Mouse (Mus musculus) lung, embryonic 14.5 days (tissue): ENCODE results near the gene Zcchc2. TPM values are rescaled to one million over a fixed set of nuclear protein-coding genes. Genes with fewer than 3 reads are reported as not detected.

Experiments used
- ATAC-seq: fragments of 200-750 bp; cut with Nextera tagmentation; 2 replicates; pipeline ENCODE4 v1.8.0; 2017; ENCODE audit warnings: mild to moderate bottlenecking, moderate TSS enrichment, moderate library complexity; ENCODE audit not compliant: insufficient read depth
- DNase-seq: peaks from one replicate; pipeline ENCODE4 v3.0.0-alpha.2; 2015
- H3K27ac ChIP-seq: fragments of 300-500 bp; sonication (generic); 2 replicates; pipeline ENCODE4 v1.5.1; 2014; ENCODE audit warnings: low read depth, mild to moderate bottlenecking, moderate library complexity
- H3K27me3 ChIP-seq: fragments of 300-500 bp; sonication (generic); 2 replicates; pipeline ENCODE4 v1.6.1; 2014; ENCODE audit warnings: low read length, control low read depth; ENCODE audit not compliant: insufficient read depth
- H3K36me3 ChIP-seq: fragments of 300-500 bp; sonication (generic); 2 replicates; pipeline ENCODE4 v1.6.1; 2014; ENCODE audit warnings: control low read depth; ENCODE audit not compliant: insufficient read depth
- H3K4me1 ChIP-seq: fragments of 300-500 bp; sonication (generic); 2 replicates; pipeline ENCODE4 v1.6.1; 2014; ENCODE audit warnings: antibody characterized with exemption, control low read depth; ENCODE audit not compliant: insufficient read depth
- H3K4me2 ChIP-seq: fragments of 300-500 bp; sonication (generic); 2 replicates; pipeline ENCODE4 v1.6.1; 2014; ENCODE audit warnings: mild to moderate bottlenecking
- H3K4me3 ChIP-seq: fragments of 300-500 bp; sonication (generic); 2 replicates; pipeline ENCODE4 v1.5.1; 2014; ENCODE audit warnings: low read depth, low read length
- H3K9ac ChIP-seq: fragments of 300-500 bp; sonication (generic); 2 replicates; pipeline ENCODE4 v1.6.1; 2014
- H3K9me3 ChIP-seq: fragments of 300-500 bp; sonication (generic); 2 replicates; pipeline ENCODE4 v1.6.1; 2016; ENCODE audit warnings: low read depth, low read length, control low read depth
- CTCF ChIP-seq: IDR thresholded peaks from 2 replicates; pipeline ENCODE4 v1.5.1; 2016; ENCODE audit warnings: antibody characterized with exemption, low read depth
- WGBS: fragments of 180-500 bp; shearing (Covaris S2); extraction: QIAGEN DNeasy Blood & Tissue Kit; methylation state at CpG from one replicate; pipeline ENCODE4 v1.1.7; 2014; 5-methylcytosine and 5-hydroxymethylcytosine counted together
- polyA plus RNA-seq: library from polyadenylated mRNA; unstranded; fragments of >200 nt; fragmentation: Nextera tagmentation; extraction: Ambion mirVana; gene quantifications from 2 replicates; pipeline ENCODE4 v1.2.1, GENCODE M21; 2014

Gene Zcchc2
- polyA plus RNA-seq, 1 experiment from 2014 or later: 3.2 TPM

GRCm38 (mm10) chr1:105974023-105974422 is 16.2 kb upstream of the Zcchc2 start:
- H3K27me3 ChIP-seq: no peaks in the 10 kb centered on the region
- no peaks in the 10 kb centered on the region for H3K4me1 ChIP-seq
- DNase-seq (no peak), ATAC-seq (no peak)
- no peak overlapping the region for H3K27ac ChIP-seq
- no peak overlapping the region for H3K4me3 ChIP-seq
- no peaks in the 10 kb centered on the region for H3K9me3 ChIP-seq
- H3K36me3 ChIP-seq: no peaks in the 10 kb centered on the region
- no peak overlapping the region for H3K4me2 ChIP-seq
- no peak overlapping the region for H3K9ac ChIP-seq
- 30% methylated on average over 2 of the region's 2 CpGs for WGBS
- TF ChIP-seq CTCF: no peak

GRCm38 (mm10) chr1:105977446-105978094 is 12.6 kb upstream of the Zcchc2 start:
- Histone ChIP-seq H3K9ac (no peak overlapping the region), H3K27me3 (no peaks in the 10 kb centered on the region), H3K4me2 (no peak overlapping the region), H3K9me3 (no peaks in the 10 kb centered on the region), H3K27ac (no peak overlapping the region), H3K36me3 (no peaks in the 10 kb centered on the region), H3K4me1 (no peaks in the 10 kb centered on the region), H3K4me3 (no peak overlapping the region)
- ATAC-seq (no peak), DNase-seq (no peak)
- WGBS: 86% methylated on average over 7 of the region's 7 CpGs
- TF ChIP-seq CTCF: no peak

- no peak overlapping the region for H3K9ac ChIP-seq
- no peaks in the 10 kb centered on the region for H3K36me3 ChIP-seq
- DNase-seq (peak; percentile 46), ATAC-seq (peak; percentile 53; the same call in 1 of the 2 replicates)
- H3K27me3 ChIP-seq: no peaks in the 10 kb centered on the region
- no peak overlapping the region for H3K4me3 ChIP-seq
- TF ChIP-seq CTCF: no peak
- H3K4me1 ChIP-seq: no peaks in the 10 kb centered on the region
- H3K4me2 ChIP-seq: no peak overlapping the region
- no peaks in the 10 kb centered on the region for H3K9me3 ChIP-seq
- 38% methylated on average over 6 of the region's 6 CpGs for WGBS
- H3K27ac ChIP-seq: no peak overlapping the region
These were observed 9.2 kb upstream of the Zcchc2 start for GRCm38 (mm10) chr1:105980849-105981610.

GRCm38 (mm10) chr1:105982496-105983364 is 7.5 kb upstream of the Zcchc2 start:
- no peak overlapping the region for H3K4me3 ChIP-seq
- H3K27me3 ChIP-seq: no peaks in the 10 kb centered on the region
- WGBS: 43% methylated on average over 6 of the region's 6 CpGs
- H3K4me2 ChIP-seq: no peak overlapping the region
- TF ChIP-seq CTCF: no peak
- no peaks in the 10 kb centered on the region for H3K9me3 ChIP-seq
- no peak overlapping the region for H3K27ac ChIP-seq
- H3K36me3 ChIP-seq: no peaks in the 10 kb centered on the region
- H3K9ac ChIP-seq: no peak overlapping the region
- no peak for ATAC-seq
- H3K4me1 ChIP-seq: peaks cover 2% of the 10 kb centered on the region
- peak; percentile 50 for DNase-seq

- no peaks in the 10 kb centered on the region for H3K27me3 ChIP-seq
- WGBS: 94% methylated on average over 3 of the region's 3 CpGs
- H3K27ac ChIP-seq: no peak overlapping the region
These were observed 6.0 kb upstream of the Zcchc2 start for GRCm38 (mm10) chr1:105984172-105984571.

GRCm38 (mm10) chr1:105988171-105988570 is 2.0 kb upstream of the Zcchc2 start:
- Histone ChIP-seq H3K4me1 (peaks cover 8% of the 10 kb centered on the region), H3K4me2 (no peak overlapping the region), H3K36me3 (no peaks in the 10 kb centered on the region), H3K9me3 (no peaks in the 10 kb centered on the region), H3K9ac (no peak overlapping the region), H3K27ac (no peak overlapping the region), H3K4me3 (no peak overlapping the region), H3K27me3 (no peaks in the 10 kb centered on the region)
- TF ChIP-seq CTCF: no peak
- 34% methylated on average over 3 of the region's 3 CpGs for whole genome bisulfite sequencing
- no peak for ATAC-seq
- no peak for DNase-seq

More at GRCm38 (mm10) chr1:105984172-105984571, 6.0 kb upstream of the Zcchc2 start:
- TF ChIP-seq CTCF: no peak
- Histone ChIP-seq H3K4me3 (no peak overlapping the region), H3K4me2 (no peak overlapping the region), H3K36me3 (no peaks in the 10 kb centered on the region), H3K9me3 (no peaks in the 10 kb centered on the region), H3K9ac (no peak overlapping the region), H3K4me1 (peaks cover 4% of the 10 kb centered on the region)
- DNase-seq (no peak), ATAC-seq (no peak)
